Mouse (Mus musculus): ENCODE results near the gene Kiss1r.

GRCm38 (mm10) chr10:79928030-79928694 lies 11.4 kb downstream of the Kiss1r start:
- TF ChIP-seq TAL1 (conservative IDR thresholded peaks at IDR 0.05; ENCODE audit: low read depth, low read length) (no peak), CTCF (IDR thresholded peaks at IDR 0.05; ENCODE audit: low read depth, low read length) (no peak), GATA1 (IDR thresholded peaks at IDR 0.05; ENCODE audit: borderline replicate concordance, low read length) (no peak)

Data from G1E (cell line).